Mouse (Mus musculus) CD4-positive naive resting alpha-beta T cell, adult 76 days (primary cell): ENCODE measurements around the gene Strc. TPM values are rescaled to one million over a fixed set of nuclear protein-coding genes. Genes with fewer than 3 reads are reported as not detected.

Experiments used
- total RNA-seq: library from RNA; stranded (reverse); gene quantifications from one replicate; pipeline ENCODE4 v1.2.4, GENCODE M21; 2023

Strc gene
- 1.1 TPM for total RNA-seq

DNA sequence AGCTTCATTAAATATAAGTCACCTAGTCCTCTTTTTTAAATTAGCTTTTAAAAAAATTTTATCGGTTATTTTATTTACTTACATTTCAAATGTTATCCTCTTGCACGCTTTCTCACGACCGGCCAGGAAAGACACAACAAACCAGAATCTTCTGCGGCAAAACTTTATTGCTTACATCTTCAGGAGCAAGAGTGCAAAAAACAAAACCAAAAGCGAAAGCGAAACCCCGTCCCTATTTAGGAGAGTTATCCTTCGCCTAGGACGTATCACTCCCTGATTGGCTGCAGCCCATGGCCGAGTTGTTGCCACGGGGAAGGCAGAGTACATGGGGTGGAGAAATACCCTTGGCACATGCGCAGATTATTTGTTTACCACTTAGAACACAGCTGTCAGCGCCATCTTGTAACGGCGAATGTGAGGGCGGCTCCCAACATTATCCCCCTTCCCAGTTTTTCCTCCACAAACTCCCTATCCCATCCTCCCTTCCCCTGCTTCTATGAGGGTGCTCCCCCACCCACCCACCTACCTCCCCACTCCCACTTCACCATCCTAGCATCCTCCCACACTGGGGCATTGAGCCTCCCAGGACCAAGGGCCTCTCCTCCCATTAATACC is at the start of gene Strc:
Gene Strc (minus strand): TSS at position 208 of the 615 bp plus-strand sequence.

DNA sequence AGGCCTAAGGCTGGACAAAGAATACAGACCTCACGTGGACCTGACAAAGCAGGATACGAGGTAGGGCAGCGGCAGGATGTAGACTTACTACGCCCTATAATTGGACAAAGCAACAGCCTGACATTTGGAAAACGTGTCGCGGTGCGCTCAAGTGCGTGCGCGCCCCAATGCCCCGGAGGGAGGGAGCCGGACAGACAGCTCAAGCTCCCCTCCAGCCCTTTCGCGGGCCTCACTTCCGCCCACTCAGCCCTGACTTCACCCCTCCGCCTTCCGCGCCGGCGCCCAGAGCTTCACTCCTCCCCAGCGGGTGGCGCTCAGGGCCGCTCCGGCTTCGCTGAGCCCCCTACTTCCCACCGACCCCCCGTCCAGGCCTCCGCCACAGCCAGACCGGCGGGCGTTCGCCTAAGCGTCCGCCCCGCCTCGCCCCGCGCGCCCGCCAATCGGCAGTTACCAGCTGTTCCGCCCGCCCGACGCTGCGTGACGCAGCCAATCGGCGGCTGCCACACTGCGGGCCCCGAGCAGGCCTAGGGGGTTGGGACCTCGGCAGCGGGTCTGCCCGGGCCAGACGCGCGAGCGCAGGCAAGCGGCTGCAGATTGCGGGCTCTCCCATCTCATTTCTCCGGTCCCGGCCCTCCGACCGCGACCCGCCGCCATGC is 26.5 kb upstream of the Strc start, which contains the start of the genes Pdia3 and Catsper2:
Gene Pdia3 (plus strand): TSS at position 389 of the 656 bp plus-strand sequence.
Gene Catsper2 (minus strand): TSS at position 406 of the 656 bp plus-strand sequence.

DNA sequence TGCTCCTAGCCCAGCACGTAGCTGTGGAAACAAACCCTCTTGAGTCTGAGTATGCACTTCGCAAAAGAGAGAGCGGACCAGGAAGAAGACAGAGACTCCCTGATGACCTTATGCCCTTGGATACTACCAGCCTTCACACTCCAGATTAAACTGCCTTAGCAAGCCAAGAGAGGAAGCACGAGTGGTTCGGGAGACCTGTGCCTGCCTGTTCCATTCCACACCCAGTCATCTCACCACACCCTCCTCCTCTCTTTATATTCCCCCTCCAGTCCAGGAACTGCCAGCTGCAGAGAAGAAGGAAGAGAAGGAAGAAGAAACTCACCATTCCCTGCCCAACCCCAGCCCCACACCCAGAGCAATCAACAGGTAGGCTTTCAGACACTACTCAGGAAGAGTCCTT is 29.5 kb downstream of the Strc start, which contains the start of gene Ckmt1:
Gene Ckmt1 (plus strand): TSS at position 221 of the 400 bp plus-strand sequence.

DNA sequence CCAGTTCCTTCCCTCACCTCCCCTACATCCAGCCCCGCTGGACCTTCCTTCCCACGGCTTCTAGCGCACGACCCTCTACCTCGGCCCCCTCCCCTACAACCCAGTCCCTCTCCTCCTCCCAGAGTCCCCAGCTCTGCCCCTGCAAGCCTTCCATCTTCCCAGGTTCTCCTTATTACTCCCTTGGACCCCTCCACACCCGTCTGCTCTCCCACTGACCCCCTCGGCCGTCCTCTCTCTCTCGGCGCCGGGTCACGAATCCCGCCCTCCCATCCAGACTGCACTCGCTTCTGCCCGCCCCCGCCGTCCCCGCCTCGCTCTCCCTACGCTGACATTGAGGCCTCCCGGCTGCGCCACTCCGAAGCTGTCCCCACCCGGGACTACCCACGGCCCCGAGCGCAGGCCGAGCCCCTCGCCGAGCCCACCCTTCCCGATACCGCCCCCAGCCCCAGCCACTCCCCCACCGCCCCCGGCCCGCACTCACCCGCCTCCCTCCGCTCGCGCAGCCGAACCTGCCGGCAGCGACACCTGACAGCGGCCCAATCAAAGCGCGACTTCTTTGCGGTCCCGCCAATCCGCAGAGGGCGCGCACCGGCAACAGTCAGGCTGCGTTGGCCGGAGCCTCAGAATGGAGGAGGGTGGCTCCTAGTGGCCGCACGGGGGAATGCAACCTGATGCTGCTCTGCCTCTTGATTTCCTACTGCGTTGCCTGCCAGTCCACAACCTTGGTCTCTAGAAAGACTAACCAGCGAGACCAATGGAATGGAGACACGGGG is 32.0 kb downstream of the Strc start, which contains the start of gene Ppip5k1:
Gene Ppip5k1 (minus strand): TSS at position 577 of the 773 bp plus-strand sequence.

Other genes starting within 250 kb of the Strc start
- 13.9 TPM for gene Adal, start 246.7 kb downstream of the Strc start, total RNA-seq
- 8.6 TPM for gene Lcmt2, start 246.5 kb downstream of the Strc start, total RNA-seq
- 68.5 TPM for gene Tubgcp4, start 216.5 kb downstream of the Strc start, total RNA-seq
- 24.7 TPM for gene Zscan29, start 216.0 kb downstream of the Strc start, total RNA-seq
- gene Trp53bp1, start 115.8 kb downstream of the Strc start, total RNA-seq: 73.1 TPM
- gene Map1a, start 97.6 kb downstream of the Strc start, total RNA-seq: 0.09 TPM
- gene Ppip5k1, start 31.8 kb downstream of the Strc start, total RNA-seq: 16.9 TPM
- gene Ckmt1, start 29.5 kb downstream of the Strc start, total RNA-seq: not detected
- gene Pdia3, start 26.6 kb upstream of the Strc start, total RNA-seq: 153 TPM
- gene Catsper2, start 26.6 kb upstream of the Strc start, total RNA-seq: 3.3 TPM
- gene Ell3, start 57.1 kb upstream of the Strc start, total RNA-seq: 5.5 TPM
- gene Serf2, start 62.0 kb upstream of the Strc start, total RNA-seq: 275 TPM
- gene Hypk, start 66.1 kb upstream of the Strc start, total RNA-seq: 44.1 TPM
- 0.67 TPM for gene Serinc4, start 69.6 kb upstream of the Strc start, total RNA-seq
- gene Mfap1b, start 86.9 kb upstream of the Strc start, total RNA-seq: 41.8 TPM
- gene Mfap1a, start 119.5 kb upstream of the Strc start, total RNA-seq: 48.4 TPM
- gene Wdr76, start 119.6 kb upstream of the Strc start, total RNA-seq: 14.7 TPM